Mouse (Mus musculus) MEL (cell line): ENCODE data around the gene Map6.

Experiments used
- CHD2 ChIP-seq: IDR thresholded peaks from 2 replicates; pipeline ENCODE4 v1.6.1; 2011; ENCODE audit warnings: low read length, improper control_type of control experiment
- CTCF ChIP-seq, 3 experiments: IDR thresholded peaks in 2 of 3; conservative IDR thresholded peaks in 1 of 3; 2 replicates each; pipeline ENCODE4 v1.5.1; 2011 to 2012; ENCODE audit warnings: low read length in 3 of 3, low read depth in 2 of 3, mild to moderate bottlenecking in 2 of 3, improper control_type of control experiment in 1 of 3, inconsistent platforms in 1 of 3, mixed read lengths in 1 of 3, moderate library complexity in 1 of 3; ENCODE audit not compliant: control insufficient read depth in 1 of 3, insufficient read depth in 1 of 3, poor library complexity in 1 of 3, severe bottlenecking in 1 of 3
- GABPA ChIP-seq: IDR thresholded peaks from 2 replicates; pipeline ENCODE4 v1.6.1; 2012; ENCODE audit warnings: low read depth, mild to moderate bottlenecking, inconsistent platforms, low read length, improper control_type of control experiment, moderate library complexity
- MYC ChIP-seq: IDR thresholded peaks from 2 replicates; pipeline ENCODE4 v1.6.1; 2011; ENCODE audit warnings: low read depth, mild to moderate bottlenecking, low read length, improper control_type of control experiment, moderate library complexity
- POLR2A ChIP-seq, 2 experiments: IDR thresholded peaks; 2 replicates each; pipeline ENCODE4 v1.6.1; 2011 to 2012; ENCODE audit warnings: low read length in 2 of 2, mild to moderate bottlenecking in 2 of 2, control low read depth in 1 of 2, improper control_type of control experiment in 1 of 2, low read depth in 1 of 2, moderate library complexity in 1 of 2; ENCODE audit not compliant: control insufficient read depth in 1 of 2, insufficient read depth in 1 of 2, poor library complexity in 1 of 2
- POLR2AphosphoS2 ChIP-seq: IDR thresholded peaks from 2 replicates; pipeline ENCODE4 v1.6.1; 2011; ENCODE audit warnings: low read length, improper control_type of control experiment
- UBTF ChIP-seq: IDR thresholded peaks from 2 replicates; pipeline ENCODE4 v1.6.1; 2012; ENCODE audit warnings: low read depth, mild to moderate bottlenecking, inconsistent platforms, low read length, improper control_type of control experiment, moderate library complexity, borderline replicate concordance; ENCODE audit not compliant: insufficient read depth

GRCm38 (mm10) chr7:99362137-99362536, 94.9 kb downstream of the Map6 start:
- TF ChIP-seq CHD2 (no peak), POLR2A (IDR thresholded peaks at IDR 0.05; ENCODE audit: control insufficient read depth in 1 of 2, insufficient read depth in 1 of 2, low read depth in 1 of 2, low read length in 2 of 2, poor library complexity in 1 of 2) (no peak), CTCF (IDR thresholded peaks at IDR 0.05 in 2 of 3, conservative IDR thresholded peaks at IDR 0.05 in 1 of 3; ENCODE audit: control insufficient read depth in 1 of 3, insufficient read depth in 1 of 3, low read depth in 2 of 3, low read length in 3 of 3, poor library complexity in 1 of 3, severe bottlenecking in 1 of 3) (no peak), POLR2AphosphoS2 (no peak), MYC (no peak), UBTF (no peak), GABPA (no peak)
